Mouse (Mus musculus): ENCODE measurements around the gene Clic1. TPM values are rescaled to one million over a fixed set of nuclear protein-coding genes. Genes with fewer than 3 reads are reported as not detected.

The Clic1 gene
- polyA plus RNA-seq, 1 experiment: 141 TPM

DNA sequence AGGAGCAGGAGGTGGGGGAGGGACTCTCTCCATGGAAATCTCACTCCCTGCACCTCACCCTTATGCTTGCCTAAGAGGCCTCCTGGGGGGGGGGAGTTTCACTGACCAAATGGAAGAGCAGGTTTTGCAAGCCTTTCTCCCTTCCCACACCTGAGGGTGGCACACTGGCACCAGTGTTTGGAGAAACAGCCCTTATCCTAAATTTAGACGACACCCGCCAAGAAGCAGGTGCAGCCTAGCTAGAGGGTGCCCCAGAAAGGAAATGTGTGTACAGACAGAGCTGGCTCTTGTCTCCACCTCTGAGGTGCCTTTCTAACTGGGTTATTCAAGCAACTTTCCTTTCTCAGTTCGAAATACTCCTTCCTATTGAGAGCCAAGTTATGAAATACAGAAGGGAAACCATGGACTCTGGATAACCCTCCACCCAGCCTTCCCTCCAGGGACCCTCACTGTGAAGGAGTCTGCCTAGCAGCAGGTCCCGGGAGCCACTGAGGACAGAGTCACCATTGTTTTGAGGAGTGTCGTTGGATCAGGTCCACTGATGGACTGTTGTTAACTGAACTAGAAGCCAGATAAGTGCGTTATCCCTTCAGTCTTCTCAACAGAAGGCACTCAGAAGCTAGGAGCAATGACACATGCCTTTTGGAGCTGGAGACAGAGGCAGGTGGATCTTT, 20.9 kb downstream of the Clic1 start:
- no peaks in the 10 kb centered on the region for H3K4me1 ChIP-seq (ENCODE audit: control insufficient read depth, insufficient read depth, low read length)
- no peak overlapping the region for H3K27ac ChIP-seq (ENCODE audit: control insufficient read depth, insufficient read depth, low read depth, low read length, poor library complexity)
- WGBS: 35% methylated on average over 6 of the region's 6 CpGs

DNA sequence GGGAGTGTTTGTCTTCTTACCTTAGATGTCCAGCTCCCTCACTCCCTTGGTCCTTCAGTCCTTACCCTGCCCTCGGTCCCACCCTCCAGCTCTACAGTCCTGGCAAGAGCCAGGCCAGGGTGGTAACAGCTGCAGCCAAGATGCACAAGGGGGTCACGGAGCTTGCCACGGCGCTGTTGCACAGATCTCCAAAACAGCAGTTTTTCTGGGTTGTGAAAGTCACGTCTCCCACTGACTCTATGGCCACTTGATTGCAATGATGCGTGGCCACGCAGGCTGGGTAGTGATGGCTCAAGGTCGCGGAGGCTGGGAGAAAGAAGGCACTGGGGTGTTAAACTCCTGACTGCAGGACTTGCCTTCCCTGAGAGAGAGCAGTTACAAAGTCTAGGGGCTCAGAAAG, 21.7 kb downstream of the Clic1 start:
- TF ChIP-seq CTCF (IDR thresholded peaks at IDR 0.05; ENCODE audit: control insufficient read depth, insufficient read depth, low read length): no peak
- no peak for TF ChIP-seq POLR2A (IDR thresholded peaks at IDR 0.05; ENCODE audit: borderline replicate concordance, control insufficient read depth, low read depth, low read length)
- H3K27ac ChIP-seq (ENCODE audit: control insufficient read depth, insufficient read depth, low read depth, low read length, poor library complexity): no peak overlapping the region
- 79% methylated on average over 9 of the region's 9 CpGs for WGBS
- H3K4me1 ChIP-seq (ENCODE audit: control insufficient read depth, insufficient read depth, low read length): no peaks in the 10 kb centered on the region
- no peak overlapping the region for H3K4me3 ChIP-seq (replicated peaks; ENCODE audit: control insufficient read depth, low read depth, low read length)

More for the DNA sequence above, 20.9 kb downstream of the Clic1 start:
- no peak overlapping the region for H3K4me3 ChIP-seq (replicated peaks; ENCODE audit: control insufficient read depth, low read depth, low read length)
- TF ChIP-seq POLR2A (IDR thresholded peaks at IDR 0.05; ENCODE audit: borderline replicate concordance, control insufficient read depth, low read depth, low read length): no peak
- no peak for TF ChIP-seq CTCF (IDR thresholded peaks at IDR 0.05; ENCODE audit: control insufficient read depth, insufficient read depth, low read length)

DNA sequence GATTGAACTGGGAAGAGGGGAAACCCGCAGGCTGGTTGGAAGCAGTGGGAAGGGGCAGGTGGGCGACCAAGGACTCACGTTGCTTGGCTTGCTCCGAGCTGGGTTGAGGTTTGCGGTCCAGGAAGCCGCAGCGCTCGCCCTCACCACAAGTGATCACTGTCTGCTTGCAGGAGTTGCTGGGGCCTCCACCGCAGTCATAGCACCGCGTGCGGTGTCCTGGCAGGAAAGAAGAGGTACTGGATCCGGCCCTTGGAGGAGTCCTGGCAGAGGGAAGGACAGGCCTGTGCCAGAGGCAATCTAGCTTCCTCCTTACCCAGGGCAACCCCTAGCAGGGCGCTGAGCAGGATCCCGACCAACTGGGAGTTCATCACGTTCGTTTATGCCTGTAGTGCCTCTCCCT, 24.3 kb downstream of the Clic1 start:
- WGBS: 4% methylated on average over 17 of the region's 17 CpGs
- TF ChIP-seq CTCF (IDR thresholded peaks at IDR 0.05; ENCODE audit: control insufficient read depth, insufficient read depth, low read length): no peak

DNA sequence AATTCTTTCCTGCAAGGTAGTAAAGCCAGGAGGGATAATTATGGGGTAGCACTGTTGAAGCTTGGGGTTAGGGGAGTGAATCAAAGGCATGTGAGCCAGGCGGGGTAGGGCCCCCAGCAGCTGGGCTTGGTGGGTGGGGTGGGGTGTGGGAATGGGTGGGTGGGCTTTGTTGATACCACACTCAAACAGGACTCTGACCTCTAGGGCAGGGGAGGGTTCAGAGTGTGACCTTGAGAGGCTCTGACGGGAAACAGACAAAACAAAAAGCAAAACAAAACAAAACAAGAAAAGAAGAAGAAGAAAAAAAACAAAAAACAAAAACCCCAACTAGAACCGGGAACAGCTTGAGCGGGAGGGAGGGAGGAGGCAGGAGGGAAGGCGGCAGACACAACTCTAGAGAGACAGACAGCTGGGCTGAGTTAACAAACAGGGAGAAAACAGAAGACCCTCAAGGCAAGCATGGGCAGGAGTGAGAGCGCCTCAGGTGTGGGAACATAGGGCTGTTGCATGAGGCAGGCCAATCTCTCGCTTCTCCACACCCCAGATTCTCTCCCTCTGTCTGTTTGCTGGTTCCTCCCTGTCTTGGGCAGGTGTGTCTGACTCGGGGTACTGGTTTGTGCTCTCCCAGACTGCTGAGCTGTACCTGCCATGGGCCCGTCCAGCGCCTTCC, 26.9 kb downstream of the Clic1 start, which contains the start of gene Ly6g6e:
Ly6g6e (plus strand) TSS at position 396 of the 670 bp plus-strand sequence.
- H3K4me1 ChIP-seq (ENCODE audit: control insufficient read depth, insufficient read depth, low read length): peaks cover 5% of the 10 kb centered on the region; the same call in 1 of the 2 replicates
- peak within 1 kb of the TSS; percentile 4 for H3K4me3 ChIP-seq (replicated peaks; ENCODE audit: control insufficient read depth, low read depth, low read length)
- TF ChIP-seq CTCF (IDR thresholded peaks at IDR 0.05; ENCODE audit: control insufficient read depth, insufficient read depth, low read length): no peak
- TF ChIP-seq POLR2A (IDR thresholded peaks at IDR 0.05; ENCODE audit: borderline replicate concordance, control insufficient read depth, low read depth, low read length): no peak
- 63% methylated on average over 10 of the region's 10 CpGs for WGBS
- H3K27ac ChIP-seq (ENCODE audit: control insufficient read depth, insufficient read depth, low read depth, low read length, poor library complexity): no peak within 1 kb of the TSS

More for the DNA sequence above, 24.3 kb downstream of the Clic1 start:
- Histone ChIP-seq H3K27ac (ENCODE audit: control insufficient read depth, insufficient read depth, low read depth, low read length, poor library complexity) (no peak overlapping the region), H3K4me1 (ENCODE audit: control insufficient read depth, insufficient read depth, low read length) (peaks cover 5% of the 10 kb centered on the region; the same call in 1 of the 2 replicates), H3K4me3 (replicated peaks; ENCODE audit: control insufficient read depth, low read depth, low read length) (no peak overlapping the region)

DNA sequence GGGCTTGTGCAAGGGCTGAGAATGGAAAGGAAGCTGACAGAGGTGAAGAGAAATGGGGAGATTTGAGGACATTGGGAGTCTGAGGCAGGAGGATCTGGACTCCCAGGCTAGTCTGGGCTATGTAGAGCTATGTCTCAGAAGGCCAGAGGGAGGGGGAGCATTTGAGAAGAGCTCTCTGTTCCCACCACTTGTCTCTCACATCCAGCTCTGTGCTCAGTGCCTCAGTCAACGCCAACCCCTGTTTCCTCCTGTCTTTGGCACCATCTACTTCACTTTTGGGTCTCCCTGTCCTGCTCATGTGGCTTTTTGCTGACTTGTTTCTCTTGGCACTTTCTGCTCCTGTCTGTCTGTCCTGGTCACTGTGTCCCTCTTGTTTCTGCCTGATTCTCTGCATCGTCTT, 27.5 kb downstream of the Clic1 start:
- no peak for TF ChIP-seq POLR2A (IDR thresholded peaks at IDR 0.05; ENCODE audit: borderline replicate concordance, control insufficient read depth, low read depth, low read length)
- no peak for TF ChIP-seq CTCF (IDR thresholded peaks at IDR 0.05; ENCODE audit: control insufficient read depth, insufficient read depth, low read length)
- H3K4me1 ChIP-seq (ENCODE audit: control insufficient read depth, insufficient read depth, low read length): peaks cover 5% of the 10 kb centered on the region; the same call in 1 of the 2 replicates
- H3K27ac ChIP-seq (ENCODE audit: control insufficient read depth, insufficient read depth, low read depth, low read length, poor library complexity): no peak overlapping the region
- no peak overlapping the region for H3K4me3 ChIP-seq (replicated peaks; ENCODE audit: control insufficient read depth, low read depth, low read length)
- WGBS: 11% methylated on average over 2 of the region's 2 CpGs

DNA sequence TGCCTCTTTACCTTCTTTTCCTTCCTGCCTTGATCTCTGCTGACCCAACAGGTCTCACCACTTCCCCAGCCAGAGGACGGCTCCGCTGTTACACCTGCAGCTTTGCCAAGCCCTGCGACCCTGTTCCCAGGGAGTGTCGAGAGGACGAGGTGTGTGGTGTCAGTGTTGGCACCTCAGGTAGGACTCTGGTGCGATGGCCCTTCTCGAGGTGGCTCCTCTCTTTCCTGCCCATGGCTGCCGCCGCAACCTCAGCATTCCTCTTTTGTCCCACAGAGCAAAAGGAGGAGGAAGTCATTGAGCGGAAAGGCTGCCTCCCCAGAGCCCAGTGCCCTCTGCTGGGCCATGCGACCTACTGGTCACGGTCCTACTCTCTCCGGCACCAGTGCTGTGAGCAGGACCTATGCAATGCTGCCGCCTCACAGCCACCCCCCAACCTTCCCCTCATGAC, 28.0 kb downstream of the Clic1 start, which contains the start of gene Ly6g6d:
Ly6g6d (minus strand) TSS at position 280 of the 448 bp plus-strand sequence.
- H3K27ac ChIP-seq (ENCODE audit: control insufficient read depth, insufficient read depth, low read depth, low read length, poor library complexity): no peak within 1 kb of the TSS
- peak; percentile 60 for TF ChIP-seq CTCF (IDR thresholded peaks at IDR 0.05; ENCODE audit: control insufficient read depth, insufficient read depth, low read length)
- TF ChIP-seq POLR2A (IDR thresholded peaks at IDR 0.05; ENCODE audit: borderline replicate concordance, control insufficient read depth, low read depth, low read length): 0 out of 2 replicates have a peak, but pooled peaks have one; percentile 27
- WGBS: 4% methylated on average over 14 of the region's 14 CpGs
- H3K4me3 ChIP-seq (replicated peaks; ENCODE audit: control insufficient read depth, low read depth, low read length): peak within 1 kb of the TSS; percentile 4
- H3K4me1 ChIP-seq (ENCODE audit: control insufficient read depth, insufficient read depth, low read length): peaks cover 5% of the 10 kb centered on the region; the same call in 1 of the 2 replicates

DNA sequence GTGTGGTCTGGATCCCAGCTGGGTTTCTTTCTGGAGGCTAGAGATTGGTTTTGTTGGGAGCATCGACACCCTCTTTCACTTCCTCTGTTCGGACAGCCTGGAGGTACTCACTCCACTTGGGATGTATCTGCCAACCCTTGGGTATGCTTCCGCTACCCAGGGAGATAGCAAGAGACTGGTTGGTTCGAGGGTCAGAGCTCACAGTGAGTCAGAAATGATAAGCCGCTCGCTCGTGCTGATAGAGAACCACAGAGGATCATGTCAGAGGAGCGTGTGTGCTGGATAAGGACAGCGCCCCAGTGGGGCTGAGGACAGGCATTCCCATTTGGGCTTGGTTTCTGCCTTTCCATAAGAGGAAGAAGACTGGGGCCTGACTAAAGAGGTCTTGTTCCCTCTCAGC, 30.0 kb downstream of the Clic1 start:
- Histone ChIP-seq H3K27ac (ENCODE audit: control insufficient read depth, insufficient read depth, low read depth, low read length, poor library complexity) (peak overlapping the region; percentile 50; the same call in 1 of the 2 replicates), H3K4me1 (ENCODE audit: control insufficient read depth, insufficient read depth, low read length) (peaks cover 5% of the 10 kb centered on the region; the same call in 1 of the 2 replicates)
- WGBS: 39% methylated on average over 9 of the region's 9 CpGs

DNA sequence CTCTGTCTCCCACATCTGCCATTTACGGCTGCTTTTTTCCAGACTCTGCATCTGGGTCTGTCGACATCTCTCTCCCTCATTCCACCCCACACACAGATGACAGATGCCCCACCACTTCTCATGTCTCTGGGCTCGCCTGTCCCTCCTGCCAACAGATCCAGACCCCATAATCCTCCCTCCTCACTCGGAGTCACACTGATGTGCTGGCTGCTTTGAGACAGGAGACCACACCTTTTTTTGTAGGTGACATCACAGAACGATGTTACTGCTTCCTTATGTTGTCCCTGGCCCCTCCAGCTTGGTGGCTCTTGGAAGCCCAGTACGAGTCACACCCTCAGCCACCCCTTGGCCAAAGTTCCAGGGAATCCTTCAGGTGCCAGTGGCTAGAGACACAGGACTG, 30.5 kb downstream of the Clic1 start:
- peak overlapping the region; percentile 2; the same call in 1 of the 2 replicates for H3K27ac ChIP-seq (ENCODE audit: control insufficient read depth, insufficient read depth, low read depth, low read length, poor library complexity)
- WGBS: 51% methylated on average over 6 of the region's 6 CpGs
- no peak for TF ChIP-seq POLR2A (IDR thresholded peaks at IDR 0.05; ENCODE audit: borderline replicate concordance, control insufficient read depth, low read depth, low read length)
- no peak for TF ChIP-seq CTCF (IDR thresholded peaks at IDR 0.05; ENCODE audit: control insufficient read depth, insufficient read depth, low read length)
- no peak overlapping the region for H3K4me3 ChIP-seq (replicated peaks; ENCODE audit: control insufficient read depth, low read depth, low read length)
- H3K4me1 ChIP-seq (ENCODE audit: control insufficient read depth, insufficient read depth, low read length): peaks cover 5% of the 10 kb centered on the region; the same call in 1 of the 2 replicates

More for the DNA sequence above, 30.0 kb downstream of the Clic1 start:
- peak; percentile 12; the same call in 1 of the 2 replicates for TF ChIP-seq CTCF (IDR thresholded peaks at IDR 0.05; ENCODE audit: control insufficient read depth, insufficient read depth, low read length)
- no peak for TF ChIP-seq POLR2A (IDR thresholded peaks at IDR 0.05; ENCODE audit: borderline replicate concordance, control insufficient read depth, low read depth, low read length)
- no peak overlapping the region for H3K4me3 ChIP-seq (replicated peaks; ENCODE audit: control insufficient read depth, low read depth, low read length)

Data from bone marrow, adult 2 months (tissue).